ENCODE assay signal across 26 mouse cellular contexts in genomic region chr6:98748618-98749017, GRCm38 (mm10).
A peak's percentile ranks its signal among the peaks of the same experiment; 100 is the strongest.
DNase-seq lines count a peak whose midpoint lies in the region; ATAC-seq and TF ChIP-seq lines count a peak whose summit lies in the region.
"Had no signal": no experiment of that assay in that cellular context is flagged by ENCODE, and none has a peak within 500 bp of the region (broad histone marks: within the 10 kb centered on the region; RNA-seq: fewer than 3 reads in every experiment).

No protein-coding gene starts in this region.

- TF ChIP-seq POLR2A in limb, embryonic 14.5 days (IDR thresholded peaks at IDR 0.05; ENCODE audit: borderline replicate concordance, extremely low read depth, insufficient read depth, insufficient read length): no peak

- H3K4me1 ChIP-seq in limb, embryonic 14.5 days (ENCODE audit: control insufficient read depth, insufficient read depth, low read length): peaks cover 7% of the 10 kb centered on the region; the same call in 1 of the 2 replicates
- peaks cover 21% of the 10 kb centered on the region for H3K4me1 ChIP-seq in limb, embryonic 10.5 days
- H3K4me1 ChIP-seq: forebrain, embryonic 13.5 days; heart, embryonic 15.5 days; hindbrain, embryonic 15.5 days; intestine, embryonic 15.5 days had no signal

- H3K9ac ChIP-seq in limb, embryonic 14.5 days (ENCODE audit: low read depth, low read length, severe bottlenecking): no peak overlapping the region
- H3K9ac ChIP-seq: embryonic facial prominence, embryonic 13.5 days; forebrain, embryonic 13.5 days; heart, embryonic 12.5 days; heart, embryonic 15.5 days; hindbrain, embryonic 15.5 days; intestine, embryonic 15.5 days had no signal

- H3K36me3 ChIP-seq in limb, embryonic 14.5 days (ENCODE audit: control insufficient read depth, insufficient read depth, low read length): no peaks in the 10 kb centered on the region
- H3K36me3 ChIP-seq in limb, embryonic 10.5 days: no peaks in the 10 kb centered on the region
- H3K36me3 ChIP-seq: embryonic facial prominence, embryonic 13.5 days; forebrain, embryonic 10.5 days; G1E; heart, embryonic 12.5 days; heart, embryonic 15.5 days; hindbrain, embryonic 15.5 days; intestine, embryonic 15.5 days had no signal

- 59% methylated on average over 4 of the region's 4 CpGs for WGBS in limb, embryonic 14.5 days
- 91% methylated on average over 4 of the region's 4 CpGs for WGBS in limb, embryonic 10.5 days

- H3K4me2 ChIP-seq in limb, embryonic 14.5 days (replicated peaks; ENCODE audit: low read depth, low read length, severe bottlenecking): no peak overlapping the region
- H3K4me2 ChIP-seq: embryonic facial prominence, embryonic 13.5 days; forebrain, embryonic 13.5 days; heart, embryonic 12.5 days; heart, embryonic 15.5 days; hindbrain, embryonic 15.5 days; intestine, embryonic 15.5 days had no signal

- no peak for ATAC-seq in limb, embryonic 14.5 days (ENCODE audit: low FRiP score, low read depth)
- ATAC-seq: forebrain, embryonic 13.5 days; forebrain, embryonic 16.5 days; intestine, embryonic 15.5 days had no signal

- peak; percentile 2 for DNase-seq in gastrocnemius, adult 18-20 months (ENCODE audit: low spot score)
- DNase-seq in gastrocnemius, adult 8-10 months (ENCODE audit: low spot score in 2 of 2): no peak
- DNase-seq in limb, embryonic 14.5 days (ENCODE audit: low spot score): peak; percentile 55
- no peak for DNase-seq in limb, embryonic 10.5 days (ENCODE audit: low spot score)
- peak; percentile 41 for DNase-seq in NIH3T3 (ENCODE audit: low read depth)
- DNase-seq in skeletal muscle tissue, adult 2 months (ENCODE audit: low read depth, low spot score): peak; percentile 13
- no peak for DNase-seq in thymus, postnatal 0 days (ENCODE audit: low spot score)
- DNase-seq: B cell, adult 2 months; cerebellum, adult 11 months; cerebellum, adult 2 months; cerebellum, adult 9-11 months; cerebellum, postnatal 25 days; gastrocnemius, postnatal 14 days; heart, adult 18-20 months; heart, postnatal 10 days; heart, postnatal 4 days had no signal

- no peak overlapping the region for H3K4me3 ChIP-seq in limb, embryonic 14.5 days (replicated peaks; ENCODE audit: low read length)
- H3K4me3 ChIP-seq in limb, embryonic 10.5 days: no peak overlapping the region
- H3K4me3 ChIP-seq: embryonic facial prominence, embryonic 13.5 days; forebrain, embryonic 10.5 days; forebrain, embryonic 13.5 days; heart, embryonic 12.5 days; heart, embryonic 15.5 days; hindbrain, embryonic 15.5 days; intestine, embryonic 15.5 days had no signal

- H3K27me3 ChIP-seq in limb, embryonic 14.5 days (ENCODE audit: control insufficient read depth, insufficient read depth, low read length): no peaks in the 10 kb centered on the region
- H3K27me3 ChIP-seq in limb, embryonic 10.5 days (ENCODE audit: low read depth, poor library complexity, severe bottlenecking): no peaks in the 10 kb centered on the region
- H3K27me3 ChIP-seq: CH12.LX; embryonic facial prominence, embryonic 13.5 days; heart, embryonic 12.5 days; heart, embryonic 15.5 days; intestine, embryonic 15.5 days had no signal

- no peak overlapping the region for H3K27ac ChIP-seq in limb, embryonic 14.5 days (replicated peaks; ENCODE audit: low read depth, low read length)
- no peak overlapping the region for H3K27ac ChIP-seq in limb, embryonic 10.5 days
- H3K27ac ChIP-seq: embryonic facial prominence, embryonic 13.5 days; forebrain, embryonic 10.5 days; forebrain, embryonic 13.5 days; heart, embryonic 15.5 days; hindbrain, embryonic 15.5 days; intestine, embryonic 15.5 days had no signal

- H3K9me3 ChIP-seq in limb, embryonic 14.5 days (ENCODE audit: control insufficient read depth, low read length): no peaks in the 10 kb centered on the region
- no peaks in the 10 kb centered on the region for H3K9me3 ChIP-seq in limb, embryonic 10.5 days (replicated peaks)
- H3K9me3 ChIP-seq: embryonic facial prominence, embryonic 13.5 days; forebrain, embryonic 10.5 days; forebrain, embryonic 13.5 days; G1E; heart, embryonic 12.5 days; heart, embryonic 15.5 days; hindbrain, embryonic 15.5 days; intestine, embryonic 15.5 days had no signal

Comparison
In these comparisons a context has a peak if more than half of its experiments do, and no peak if none do; other contexts are left out.
1. DNase-seq: peak in gastrocnemius, adult 18-20 months (single experiment), limb, embryonic 14.5 days (single experiment), NIH3T3 (single experiment) and skeletal muscle tissue, adult 2 months (single experiment); none in gastrocnemius, adult 8-10 months (0 of 2), limb, embryonic 10.5 days (single experiment) and thymus, postnatal 0 days (single experiment).